Mouse (Mus musculus): Measurements from ENCODE around the gene Hist1h2ab.

Hist1h2ab gene

GRCm38 (mm10) chr13:23792520-23792919 is 41.6 kb downstream of the Hist1h2ab start:
- DNase-seq: peak in 1 of 2 experiments; percentile 11

- no peak for DNase-seq
Observed at GRCm38 (mm10) chr13:23799405-23799804, 48.5 kb downstream of the Hist1h2ab start.

Data from thymus, postnatal 36 days (tissue).